Mouse (Mus musculus): ENCODE measurements around the gene Tmem102. TPM values are rescaled to one million over a fixed set of nuclear protein-coding genes. Genes with fewer than 3 reads are reported as not detected.

Gene Tmem102
- polyA plus RNA-seq (2012; fragmentation: generic; extraction: Trizol), result 0.32 TPM
- long read RNA-seq, experiment 1, result 0 reads
- long read RNA-seq, experiment 2, result 0 reads

DNA sequence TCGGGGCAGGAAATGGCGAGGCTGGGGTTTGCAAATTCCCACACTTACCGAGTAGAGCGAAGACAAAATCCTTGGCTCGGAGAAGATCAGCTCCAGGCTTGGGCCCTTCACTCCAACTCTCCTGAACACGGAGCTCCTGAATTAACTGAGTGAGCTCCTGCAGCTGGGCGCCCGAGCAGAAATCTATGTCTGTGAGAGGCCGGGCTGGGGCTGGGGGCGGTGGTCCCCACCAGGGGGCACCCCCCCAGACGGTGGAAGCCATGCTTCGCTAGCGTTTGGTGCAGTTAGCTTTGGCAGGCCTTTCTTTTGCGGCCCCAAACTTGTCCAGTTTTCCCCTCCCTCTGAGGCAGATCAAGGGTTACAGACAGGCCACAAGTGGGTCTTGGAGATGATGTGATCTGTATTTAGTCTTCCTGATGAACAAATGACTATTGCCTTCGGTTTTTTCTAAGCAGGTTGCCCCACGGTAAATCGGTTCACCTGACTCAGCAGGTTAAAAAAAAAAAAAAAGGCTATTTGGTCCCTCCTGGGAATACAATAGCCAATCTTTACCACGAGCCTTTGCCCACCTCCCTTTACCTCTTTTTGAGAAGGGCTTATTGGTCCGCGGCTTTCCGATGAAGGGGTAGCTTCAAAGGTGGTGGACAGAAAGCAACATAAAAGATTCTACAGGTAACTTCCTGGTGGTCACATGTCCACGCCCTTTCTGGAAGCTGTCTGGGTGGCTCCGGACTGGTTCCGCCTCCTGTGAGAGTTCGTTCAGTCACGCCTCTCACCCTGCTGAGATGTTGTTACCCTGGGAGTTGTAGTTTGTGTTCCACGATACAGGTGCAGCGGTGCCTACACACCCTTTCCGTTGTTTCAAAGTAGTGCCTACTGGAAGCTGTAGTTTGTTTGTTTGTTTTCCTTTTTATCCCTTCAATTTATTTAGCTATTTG lies at the start of gene Tmem102:
Gene Tmem102, minus strand, starts transcription at position 653 of the 938 bp plus-strand sequence.
- no peaks in the 10 kb centered on the region for H3K79me3 ChIP-seq (ENCODE audit: low read depth)
- H3K36me3 ChIP-seq (ENCODE audit: control insufficient read depth, insufficient read depth), result no peaks in the 10 kb centered on the region
- TF ChIP-seq MAX (IDR thresholded peaks at IDR 0.05), result no peak
- TF ChIP-seq MYOD1 (IDR thresholded peaks at IDR 0.05; ENCODE audit: control insufficient read depth, insufficient read length, low read depth), result no peak
- no peak for TF ChIP-seq CTCF (IDR thresholded peaks at IDR 0.05; ENCODE audit: control insufficient read depth, insufficient read depth, insufficient read length)
- TF ChIP-seq USF1 (IDR thresholded peaks at IDR 0.05; ENCODE audit: low read depth), result no peak
- TF ChIP-seq FOSL1 (IDR thresholded peaks at IDR 0.05; ENCODE audit: insufficient read depth, low read length, poor library complexity, severe bottlenecking), result no peak
- TF ChIP-seq MYOG (IDR thresholded peaks at IDR 0.05; ENCODE audit: control insufficient read depth, extremely low read depth, insufficient read length), result no peak
- no peak for TF ChIP-seq CEBPB (IDR thresholded peaks at IDR 0.05; ENCODE audit: low read depth)
- H3K79me2 ChIP-seq (ENCODE audit: control insufficient read depth, insufficient read depth), result no peaks in the 10 kb centered on the region
- no peaks in the 10 kb centered on the region for H3K27me3 ChIP-seq (ENCODE audit: control insufficient read depth, insufficient read depth, insufficient read length)
- no peak within 1 kb of the TSS for H3ac ChIP-seq (ENCODE audit: control insufficient read depth, insufficient read length, low read depth)
- H3K4me3 ChIP-seq (ENCODE audit: insufficient read depth, poor library complexity, severe bottlenecking), result no peak within 1 kb of the TSS

DNA sequence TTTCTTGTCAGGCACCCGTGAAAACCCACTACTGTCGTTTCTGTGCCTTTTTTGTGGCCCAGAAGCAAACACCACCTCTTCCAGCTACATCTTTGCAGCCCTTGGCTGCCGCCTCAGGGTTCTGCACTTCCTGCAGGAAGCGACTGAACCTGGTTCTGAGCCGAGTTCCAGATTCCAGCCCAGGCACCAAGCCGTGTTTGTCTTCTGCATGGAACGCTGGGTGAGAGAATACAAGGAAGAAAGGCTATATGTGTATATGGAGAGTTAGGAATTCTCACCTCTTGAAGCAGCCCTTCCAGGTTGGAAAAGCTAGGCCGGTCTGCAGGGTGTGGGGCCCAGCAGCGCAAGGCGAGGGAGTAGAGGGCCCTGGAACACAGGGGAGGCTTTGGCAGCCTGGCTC lies 49.3 kb upstream of the Tmem102 start:
- no peaks in the 10 kb centered on the region for H3K79me2 ChIP-seq (ENCODE audit: control insufficient read depth, insufficient read depth)
- H3ac ChIP-seq (ENCODE audit: control insufficient read depth, insufficient read length, low read depth), result no peak overlapping the region
- no peak for TF ChIP-seq MYOG (IDR thresholded peaks at IDR 0.05; ENCODE audit: control insufficient read depth, extremely low read depth, insufficient read length)
- TF ChIP-seq CEBPB (IDR thresholded peaks at IDR 0.05; ENCODE audit: low read depth), result no peak
- TF ChIP-seq MAX (IDR thresholded peaks at IDR 0.05), result no peak
- no peak for TF ChIP-seq FOSL1 (IDR thresholded peaks at IDR 0.05; ENCODE audit: insufficient read depth, low read length, poor library complexity, severe bottlenecking)
- TF ChIP-seq CTCF (IDR thresholded peaks at IDR 0.05; ENCODE audit: control insufficient read depth, insufficient read depth, insufficient read length), result no peak
- no peak for TF ChIP-seq USF1 (IDR thresholded peaks at IDR 0.05; ENCODE audit: low read depth)
- H3K36me3 ChIP-seq (ENCODE audit: control insufficient read depth, insufficient read depth), result peaks cover 22% of the 10 kb centered on the region
- no peaks in the 10 kb centered on the region for H3K79me3 ChIP-seq (ENCODE audit: low read depth)
- H3K27me3 ChIP-seq (ENCODE audit: control insufficient read depth, insufficient read depth, insufficient read length), result peaks cover 8% of the 10 kb centered on the region
- H3K4me3 ChIP-seq (ENCODE audit: insufficient read depth, poor library complexity, severe bottlenecking), result no peak overlapping the region

DNA sequence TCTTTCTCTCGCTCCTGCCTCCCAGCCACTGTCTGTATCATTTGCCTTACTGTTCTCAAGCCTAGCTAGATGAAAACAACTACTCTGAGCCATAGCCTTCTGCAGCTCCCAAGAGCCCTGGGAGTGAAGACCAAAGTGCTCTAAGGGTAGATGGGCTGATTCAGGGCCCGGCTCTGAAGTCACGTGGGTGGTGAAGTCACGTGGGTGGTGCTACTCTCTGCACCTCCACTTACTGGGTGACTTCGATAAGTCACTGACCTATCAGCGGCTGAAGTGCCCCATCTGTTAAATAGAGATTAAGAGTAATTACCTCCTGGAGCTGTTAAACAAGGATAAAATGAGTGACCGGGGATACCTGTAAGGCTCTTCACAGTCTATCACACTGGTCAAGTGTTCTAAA lies 48.6 kb upstream of the Tmem102 start:
- Histone ChIP-seq H3K36me3 (ENCODE audit: control insufficient read depth, insufficient read depth) (peaks cover 28% of the 10 kb centered on the region), H3K79me2 (ENCODE audit: control insufficient read depth, insufficient read depth) (no peaks in the 10 kb centered on the region), H3ac (ENCODE audit: control insufficient read depth, insufficient read length, low read depth) (no peak overlapping the region), H3K4me3 (ENCODE audit: insufficient read depth, poor library complexity, severe bottlenecking) (no peak overlapping the region), H3K79me3 (ENCODE audit: low read depth) (no peaks in the 10 kb centered on the region), H3K27me3 (ENCODE audit: control insufficient read depth, insufficient read depth, insufficient read length) (peaks cover 8% of the 10 kb centered on the region)
- peak; percentile 87 for TF ChIP-seq USF1 (IDR thresholded peaks at IDR 0.05; ENCODE audit: low read depth)
- no peak for TF ChIP-seq FOSL1 (IDR thresholded peaks at IDR 0.05; ENCODE audit: insufficient read depth, low read length, poor library complexity, severe bottlenecking)

DNA sequence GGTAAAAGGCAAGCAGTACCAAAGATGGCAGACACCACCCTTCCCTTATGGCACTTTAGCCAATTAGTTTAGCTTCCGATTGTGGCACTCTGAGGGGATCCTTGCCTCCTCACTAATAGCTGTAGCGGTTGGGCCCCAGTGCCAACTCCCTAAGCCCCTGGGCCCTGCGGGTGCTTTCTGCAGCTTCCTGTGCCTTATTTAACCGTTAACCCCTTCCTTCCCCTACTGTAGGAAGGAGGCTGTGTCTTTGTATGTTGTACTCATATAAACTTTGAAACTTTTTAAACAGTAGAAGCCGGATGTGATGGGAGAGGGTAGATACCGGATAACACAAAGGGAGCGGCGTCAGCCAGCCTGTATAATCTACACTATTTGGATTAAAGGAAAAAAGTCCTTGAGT lies 45.3 kb upstream of the Tmem102 start:
- Histone ChIP-seq H3K4me3 (ENCODE audit: insufficient read depth, poor library complexity, severe bottlenecking) (no peak overlapping the region), H3ac (ENCODE audit: control insufficient read depth, insufficient read length, low read depth) (no peak overlapping the region), H3K27me3 (ENCODE audit: control insufficient read depth, insufficient read depth, insufficient read length) (no peaks in the 10 kb centered on the region), H3K79me2 (ENCODE audit: control insufficient read depth, insufficient read depth) (peaks cover 22% of the 10 kb centered on the region), H3K36me3 (ENCODE audit: control insufficient read depth, insufficient read depth) (peaks cover 45% of the 10 kb centered on the region), H3K79me3 (ENCODE audit: low read depth) (peaks cover 2% of the 10 kb centered on the region)
- TF ChIP-seq MAX (IDR thresholded peaks at IDR 0.05) (no peak), USF1 (IDR thresholded peaks at IDR 0.05; ENCODE audit: low read depth) (no peak), MYOD1 (IDR thresholded peaks at IDR 0.05; ENCODE audit: control insufficient read depth, insufficient read length, low read depth) (no peak), CEBPB (IDR thresholded peaks at IDR 0.05; ENCODE audit: low read depth) (no peak), CTCF (IDR thresholded peaks at IDR 0.05; ENCODE audit: control insufficient read depth, insufficient read depth, insufficient read length) (no peak), MYOG (IDR thresholded peaks at IDR 0.05; ENCODE audit: control insufficient read depth, extremely low read depth, insufficient read length) (no peak), FOSL1 (IDR thresholded peaks at IDR 0.05; ENCODE audit: insufficient read depth, low read length, poor library complexity, severe bottlenecking) (no peak)

DNA sequence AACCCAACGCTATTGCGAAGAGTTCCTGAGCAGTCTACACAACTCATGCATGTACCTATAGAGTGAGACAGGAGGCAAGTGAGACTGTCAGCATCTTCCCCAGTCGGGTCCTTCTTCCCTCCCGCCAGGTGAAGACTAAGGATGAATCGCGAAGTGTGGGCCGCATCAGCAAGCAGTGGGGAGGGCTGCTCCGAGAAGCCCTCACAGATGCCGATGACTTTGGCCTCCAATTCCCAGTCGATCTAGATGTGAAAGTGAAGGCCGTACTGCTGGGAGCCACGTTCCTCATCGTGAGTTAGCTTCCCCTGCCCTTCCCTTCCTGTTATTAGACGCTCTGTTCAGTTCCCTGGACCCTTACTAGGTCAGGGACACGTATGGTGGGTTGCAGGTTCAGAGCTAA lies 44.5 kb upstream of the Tmem102 start:
- Histone ChIP-seq H3ac (ENCODE audit: control insufficient read depth, insufficient read length, low read depth) (no peak overlapping the region), H3K36me3 (ENCODE audit: control insufficient read depth, insufficient read depth) (peaks cover 45% of the 10 kb centered on the region), H3K4me3 (ENCODE audit: insufficient read depth, poor library complexity, severe bottlenecking) (no peak overlapping the region), H3K79me3 (ENCODE audit: low read depth) (peaks cover 2% of the 10 kb centered on the region), H3K79me2 (ENCODE audit: control insufficient read depth, insufficient read depth) (peaks cover 22% of the 10 kb centered on the region), H3K27me3 (ENCODE audit: control insufficient read depth, insufficient read depth, insufficient read length) (no peaks in the 10 kb centered on the region)
- no peak for TF ChIP-seq MYOD1 (IDR thresholded peaks at IDR 0.05; ENCODE audit: control insufficient read depth, insufficient read length, low read depth)
- TF ChIP-seq MAX (IDR thresholded peaks at IDR 0.05), result no peak
- no peak for TF ChIP-seq FOSL1 (IDR thresholded peaks at IDR 0.05; ENCODE audit: insufficient read depth, low read length, poor library complexity, severe bottlenecking)
- no peak for TF ChIP-seq USF1 (IDR thresholded peaks at IDR 0.05; ENCODE audit: low read depth)
- no peak for TF ChIP-seq CEBPB (IDR thresholded peaks at IDR 0.05; ENCODE audit: low read depth)
- no peak for TF ChIP-seq MYOG (IDR thresholded peaks at IDR 0.05; ENCODE audit: control insufficient read depth, extremely low read depth, insufficient read length)
- no peak for TF ChIP-seq CTCF (IDR thresholded peaks at IDR 0.05; ENCODE audit: control insufficient read depth, insufficient read depth, insufficient read length)

All from C2C12 (cell line).